Comparison of ENCODE assay signal across 7 mouse cellular contexts in the genomic region with DNA sequence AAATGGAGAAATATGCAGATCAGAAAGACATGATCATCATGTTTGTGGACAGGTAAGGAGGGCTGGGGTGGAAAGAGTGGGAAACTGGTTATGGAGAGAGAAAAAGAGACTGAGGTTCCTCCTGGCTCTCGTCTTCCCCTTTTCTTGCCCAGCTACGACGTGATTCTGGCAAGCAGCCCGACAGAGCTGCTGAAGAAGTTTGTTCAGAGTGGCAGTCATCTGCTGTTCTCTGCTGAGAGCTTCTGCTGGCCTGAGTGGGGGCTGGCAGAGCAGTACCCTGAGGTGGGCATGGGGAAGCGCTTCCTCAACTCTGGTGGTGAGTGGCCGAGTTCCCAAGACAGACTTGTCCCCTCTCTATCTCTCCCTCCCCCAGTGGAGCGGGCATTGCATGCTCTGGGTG. TPM values are rescaled to one million over a fixed set of nuclear protein-coding genes. Genes with fewer than 3 reads are reported as not detected.
DNase-seq lines count a peak whose midpoint lies in the region; ATAC-seq and TF ChIP-seq lines count a peak whose summit lies in the region.

No protein-coding gene starts in this region.

- DNase-seq in liver, adult 2 months (ENCODE audit: extremely low read depth, low read depth, low spot score), result no peak
- no peak for DNase-seq in liver
- peak; percentile 31 to 49 for DNase-seq in heart, postnatal 14 days
- no peak for DNase-seq in limb, embryonic 14.5 days (ENCODE audit: low spot score)
- DNase-seq in midbrain, postnatal 0 days (ENCODE audit: low spot score), result no peak

- TF ChIP-seq CTCF in liver, adult 2 months (IDR thresholded peaks at IDR 0.05; ENCODE audit: low read depth, low read length), result no peak
- no peak for TF ChIP-seq CTCF in midbrain, postnatal 0 days (IDR thresholded peaks at IDR 0.05)

- intact Hi-C loops in heart, postnatal 14 days (cut with DNase I), result no loop called here

- H3K27ac ChIP-seq in liver, adult 2 months (replicated peaks; ENCODE audit: insufficient read depth, low read depth, low read length), result no peak overlapping the region
- H3K27ac ChIP-seq in limb, embryonic 14.5 days (replicated peaks; ENCODE audit: low read depth, low read length), result no peak overlapping the region
- H3K27ac ChIP-seq in midbrain, postnatal 0 days (ENCODE audit: low read depth, low read length), result 0 out of 2 replicates have a peak overlapping the region, but pooled peaks have one; percentile 92

- H3K79me2 ChIP-seq in liver, adult 2 months (ENCODE audit: control insufficient read depth, insufficient read depth, low read length), result no peaks in the 10 kb centered on the region

- 78% methylated on average over 7 of the region's 7 CpGs for WGBS in liver, adult 2 months
- 71% methylated on average over 4 of the region's 7 CpGs for WGBS in limb, embryonic 14.5 days
- WGBS in midbrain, postnatal 0 days, result 66% methylated on average over 7 of the region's 7 CpGs

- H3K9me3 ChIP-seq in limb, embryonic 14.5 days (ENCODE audit: control insufficient read depth, low read length), result no peaks in the 10 kb centered on the region
- H3K9me3 ChIP-seq in midbrain, postnatal 0 days (ENCODE audit: low read length), result no peaks in the 10 kb centered on the region

- peak overlapping the region; percentile 13; the same call in 1 of the 2 replicates for H3K4me3 ChIP-seq in liver, adult 2 months (ENCODE audit: insufficient read depth, low read depth, low read length)
- H3K4me3 ChIP-seq in limb, embryonic 14.5 days (replicated peaks; ENCODE audit: low read length), result peak overlapping the region; percentile 78
- H3K4me3 ChIP-seq in midbrain, postnatal 0 days (ENCODE audit: low read depth, low read length), result peak overlapping the region; percentile 88

- no peak for TF ChIP-seq POLR2A in liver, adult 2 months (IDR thresholded peaks at IDR 0.05; ENCODE audit: extremely low read depth, insufficient read depth, low read length)
- TF ChIP-seq POLR2A in limb, embryonic 14.5 days (IDR thresholded peaks at IDR 0.05; ENCODE audit: borderline replicate concordance, extremely low read depth, insufficient read depth, insufficient read length), result no peak

- H3K36me3 ChIP-seq in liver, adult 2 months (ENCODE audit: control insufficient read depth, insufficient read depth, low read length), result no peaks in the 10 kb centered on the region
- peaks cover 50% of the 10 kb centered on the region for H3K36me3 ChIP-seq in limb, embryonic 14.5 days (ENCODE audit: control insufficient read depth, insufficient read depth, low read length)
- peaks cover 50% of the 10 kb centered on the region for H3K36me3 ChIP-seq in midbrain, postnatal 0 days (ENCODE audit: insufficient read depth, low read length)

- H3K9ac ChIP-seq in liver, adult 2 months (ENCODE audit: low read depth, low read length), result no peak overlapping the region
- H3K9ac ChIP-seq in limb, embryonic 14.5 days (ENCODE audit: low read depth, low read length, severe bottlenecking), result peak overlapping the region; percentile 94
- peak overlapping the region; percentile 99; the same call in 1 of the 2 replicates for H3K9ac ChIP-seq in midbrain, postnatal 0 days (replicated peaks; ENCODE audit: low read length, poor library complexity, severe bottlenecking)

- ATAC-seq in common myeloid progenitor, adult 5-6 weeks (replicated peaks; ENCODE audit: low read depth, poor library complexity, severe bottlenecking), result peak; percentile 9; the same call in 1 of the 2 replicates
- no peak for ATAC-seq in limb, embryonic 14.5 days (ENCODE audit: low FRiP score, low read depth)
- ATAC-seq in midbrain, postnatal 0 days (ENCODE audit: low FRiP score), result no peak
- no peak for ATAC-seq in monocyte, adult 5-6 weeks (replicated peaks; ENCODE audit: insufficient number of reproducible peaks, low FRiP score, low TSS enrichment, poor library complexity, severe bottlenecking)

- H3K27me3 ChIP-seq in liver, adult 2 months (ENCODE audit: control insufficient read depth, insufficient read depth, low read length), result no peaks in the 10 kb centered on the region
- H3K27me3 ChIP-seq in limb, embryonic 14.5 days (ENCODE audit: control insufficient read depth, insufficient read depth, low read length), result no peaks in the 10 kb centered on the region
- no peaks in the 10 kb centered on the region for H3K27me3 ChIP-seq in midbrain, postnatal 0 days (ENCODE audit: insufficient read depth, low read length)

- H3K4me1 ChIP-seq in liver, adult 2 months (ENCODE audit: control insufficient read depth, insufficient read depth, low read length), result peaks cover 5% of the 10 kb centered on the region
- peaks cover 11% of the 10 kb centered on the region for H3K4me1 ChIP-seq in limb, embryonic 14.5 days (ENCODE audit: control insufficient read depth, insufficient read depth, low read length)
- H3K4me1 ChIP-seq in midbrain, postnatal 0 days (ENCODE audit: insufficient read depth, low read length), result peaks cover 10% of the 10 kb centered on the region; the same call in 1 of the 2 replicates

- peak overlapping the region; percentile 79 for H3K4me2 ChIP-seq in limb, embryonic 14.5 days (replicated peaks; ENCODE audit: low read depth, low read length, severe bottlenecking)
- peak overlapping the region; percentile 85 for H3K4me2 ChIP-seq in midbrain, postnatal 0 days (ENCODE audit: low read depth, low read length, poor library complexity, severe bottlenecking)

RNA-seq across cellular contexts. Expression of gene Znhit1, which starts 0.6 kb away (rescaled TPM):
- 30.0 and 44.5 TPM in 2 replicates for total RNA-seq in liver, adult 2 months (2014; rRNA removed)
- 101 and 109 TPM in 2 replicates for polyA plus RNA-seq in liver, adult 2 months (2012; rRNA removed)
- total RNA-seq in common myeloid progenitor, adult 5-6 weeks (2017), result 28.2 and 32.1 TPM in 2 replicates
- total RNA-seq in heart, postnatal 14 days (2021), result 10 to 100 TPM; 50.4 to 54.9 TPM
- polyA plus RNA-seq in limb, embryonic 14.5 days (2012; rRNA removed), result 82.4 and 82.7 TPM in 2 replicates
- polyA plus RNA-seq in limb, embryonic 14.5 days (2014; fragmentation: Nextera tagmentation; extraction: Ambion mirVana), result 105 and 112 TPM in 2 replicates
- total RNA-seq in midbrain, postnatal 0 days (2014; rRNA removed), result 85.4 and 100 TPM in 2 replicates
- polyA plus RNA-seq in midbrain, postnatal 0 days (2015; fragmentation: Nextera tagmentation; extraction: Ambion mirVana), result 153 and 176 TPM in 2 replicates
- 21.8 to 58.2 TPM (median 38.8 TPM) in 3 replicates for total RNA-seq in monocyte, adult 5-6 weeks (2017)

RNA-seq across cellular contexts. Expression of gene Plod3, which starts 1.6 kb away (rescaled TPM):
- total RNA-seq in liver, adult 2 months (2014; rRNA removed), result 21.5 and 22.7 TPM in 2 replicates
- polyA plus RNA-seq in liver, adult 2 months (2012; rRNA removed), result 23.4 and 27.4 TPM in 2 replicates
- 35.1 and 57.3 TPM in 2 replicates for total RNA-seq in common myeloid progenitor, adult 5-6 weeks (2017)
- 10 to 100 TPM; 40.3 to 42.2 TPM for total RNA-seq in heart, postnatal 14 days (2021)
- 114 and 126 TPM in 2 replicates for polyA plus RNA-seq in limb, embryonic 14.5 days (2012; rRNA removed)
- 54.0 and 55.1 TPM in 2 replicates for polyA plus RNA-seq in limb, embryonic 14.5 days (2014; fragmentation: Nextera tagmentation; extraction: Ambion mirVana)
- total RNA-seq in midbrain, postnatal 0 days (2014; rRNA removed), result 44.5 and 68.1 TPM in 2 replicates
- polyA plus RNA-seq in midbrain, postnatal 0 days (2015; fragmentation: Nextera tagmentation; extraction: Ambion mirVana), result 26.7 and 29.3 TPM in 2 replicates
- total RNA-seq in monocyte, adult 5-6 weeks (2017), result 193 to 207 TPM (median 205 TPM) in 3 replicates

RNA-seq across cellular contexts. Expression of gene Cldn15, which starts 22.0 kb away (rescaled TPM):
- total RNA-seq in liver, adult 2 months (2014; rRNA removed), result 0.40 and 0.46 TPM in 2 replicates
- 0.51 and 0.81 TPM in 2 replicates for polyA plus RNA-seq in liver, adult 2 months (2012; rRNA removed)
- total RNA-seq in common myeloid progenitor, adult 5-6 weeks (2017), result 1.3 and 1.8 TPM in 2 replicates
- 10 to 100 TPM in 1 of 2 experiments, 1 to 10 TPM in 1; 8.9 to 11.2 TPM for total RNA-seq in heart, postnatal 14 days (2021)
- polyA plus RNA-seq in limb, embryonic 14.5 days (2012; rRNA removed), result 0.60 and 0.74 TPM in 2 replicates
- polyA plus RNA-seq in limb, embryonic 14.5 days (2014; fragmentation: Nextera tagmentation; extraction: Ambion mirVana), result 0.28 TPM in 1 of 2 replicates, not detected in the other
- total RNA-seq in midbrain, postnatal 0 days (2014; rRNA removed), result 0.38 and 0.52 TPM in 2 replicates
- 0.07 and 0.32 TPM in 2 replicates for polyA plus RNA-seq in midbrain, postnatal 0 days (2015; fragmentation: Nextera tagmentation; extraction: Ambion mirVana)
- total RNA-seq in monocyte, adult 5-6 weeks (2017), result 1.7 to 5.1 TPM (median 1.8 TPM) in 3 replicates

RNA-seq across cellular contexts. Expression of gene Fis1, which starts 35.3 kb away (rescaled TPM):
- total RNA-seq in liver, adult 2 months (2014; rRNA removed), result 106 and 115 TPM in 2 replicates
- 112 and 120 TPM in 2 replicates for polyA plus RNA-seq in liver, adult 2 months (2012; rRNA removed)
- total RNA-seq in common myeloid progenitor, adult 5-6 weeks (2017), result 101 and 120 TPM in 2 replicates
- 100 to 1,000 TPM; 166 to 167 TPM for total RNA-seq in heart, postnatal 14 days (2021)
- polyA plus RNA-seq in limb, embryonic 14.5 days (2012; rRNA removed), result 194 and 225 TPM in 2 replicates
- 284 and 300 TPM in 2 replicates for polyA plus RNA-seq in limb, embryonic 14.5 days (2014; fragmentation: Nextera tagmentation; extraction: Ambion mirVana)
- total RNA-seq in midbrain, postnatal 0 days (2014; rRNA removed), result 217 and 246 TPM in 2 replicates
- polyA plus RNA-seq in midbrain, postnatal 0 days (2015; fragmentation: Nextera tagmentation; extraction: Ambion mirVana), result 391 and 425 TPM in 2 replicates
- 159 to 216 TPM (median 206 TPM) in 3 replicates for total RNA-seq in monocyte, adult 5-6 weeks (2017)

RNA-seq across cellular contexts. Expression of gene Vgf, which starts 37.8 kb away (rescaled TPM):
- 0.07 TPM in 1 of 2 replicates, not detected in the other for total RNA-seq in liver, adult 2 months (2014; rRNA removed)
- not detected in 2 replicates for polyA plus RNA-seq in liver, adult 2 months (2012; rRNA removed)
- total RNA-seq in common myeloid progenitor, adult 5-6 weeks (2017), result not detected in 2 replicates
- total RNA-seq in heart, postnatal 14 days (2021), result not detected
- 0.08 and 0.21 TPM in 2 replicates for polyA plus RNA-seq in limb, embryonic 14.5 days (2012; rRNA removed)
- polyA plus RNA-seq in limb, embryonic 14.5 days (2014; fragmentation: Nextera tagmentation; extraction: Ambion mirVana), result 0.11 TPM in 1 of 2 replicates, not detected in the other
- total RNA-seq in midbrain, postnatal 0 days (2014; rRNA removed), result 103 and 154 TPM in 2 replicates
- 46.8 and 49.1 TPM in 2 replicates for polyA plus RNA-seq in midbrain, postnatal 0 days (2015; fragmentation: Nextera tagmentation; extraction: Ambion mirVana)
- total RNA-seq in monocyte, adult 5-6 weeks (2017), result not detected in 3 replicates

Comparison
In these comparisons a context has a peak if more than half of its experiments do, and no peak if none do; other contexts are left out.
1. DNase-seq: peak in heart, postnatal 14 days (2 of 2); none in liver, adult 2 months (single experiment), liver (single experiment), limb, embryonic 14.5 days (single experiment) and midbrain, postnatal 0 days (single experiment).
2. H3K4me3 ChIP-seq: peak in every context shown above with its lines; median percentile 88 in midbrain, postnatal 0 days; 78 in limb, embryonic 14.5 days; 13 in liver, adult 2 months.